ENCODE assay signal across 19 mouse cellular contexts in the genomic region with DNA sequence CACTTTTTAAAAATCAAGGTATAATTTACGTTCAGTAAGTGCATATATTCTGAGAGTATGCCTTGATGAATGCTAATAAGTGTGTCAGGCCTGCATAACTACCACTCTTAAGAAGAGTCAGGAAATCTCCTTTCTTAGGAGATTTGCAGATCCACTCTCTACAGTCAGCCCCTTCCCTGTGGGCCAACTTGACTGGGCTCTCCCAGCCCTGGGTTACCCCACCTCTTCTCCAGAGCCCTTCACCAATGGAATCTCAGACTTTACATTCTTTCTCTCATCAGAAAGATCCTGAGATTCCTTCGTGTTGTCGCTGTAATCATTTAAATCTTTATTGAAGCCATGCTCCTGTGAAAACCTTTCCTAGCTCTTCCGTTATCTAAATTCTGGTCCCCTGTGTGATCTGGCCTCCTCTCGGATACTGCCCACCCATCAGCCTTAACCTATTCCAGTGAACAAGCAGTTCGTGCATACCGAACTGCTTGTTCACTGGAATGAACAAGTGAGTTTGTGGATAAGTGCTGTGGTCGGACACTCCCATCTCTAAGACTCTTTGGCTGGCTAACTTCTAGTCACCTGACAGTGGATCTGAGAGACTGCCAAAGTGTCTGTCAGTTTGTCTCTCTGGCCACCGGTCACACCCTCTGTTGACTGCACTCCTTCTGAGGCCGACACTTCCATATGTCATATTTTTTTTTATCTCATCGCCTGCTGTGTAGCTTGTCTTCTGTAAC. TPM values are rescaled to one million over a fixed set of nuclear protein-coding genes. Genes with fewer than 3 reads are reported as not detected.
DNase-seq lines count a peak whose midpoint lies in the region; ATAC-seq and TF ChIP-seq lines count a peak whose summit lies in the region.
"Had no signal": no experiment of that assay in that cellular context is flagged by ENCODE, and none has a peak within 500 bp of the region (broad histone marks: within the 10 kb centered on the region; RNA-seq: fewer than 3 reads in every experiment).

No protein-coding gene starts in this region.

- ATAC-seq in lung, postnatal 0 days, result peak; percentile 76
- peak; percentile 61 for ATAC-seq in heart, embryonic 15.5 days (replicated peaks; ENCODE audit: insufficient number of reproducible peaks, insufficient read depth, low FRiP score, low read depth)
- ATAC-seq: forebrain, embryonic 13.5 days; midbrain, embryonic 13.5 days had no signal

- no peak for TF ChIP-seq CTCF in lung, postnatal 0 days (IDR thresholded peaks at IDR 0.05)

- H3K9ac ChIP-seq in lung, postnatal 0 days (replicated peaks; ENCODE audit: low read depth), result no peak overlapping the region
- no peak overlapping the region for H3K9ac ChIP-seq in heart, embryonic 15.5 days
- H3K9ac ChIP-seq: forebrain, embryonic 13.5 days; hindbrain, embryonic 13.5 days; liver, embryonic 13.5 days; midbrain, embryonic 13.5 days; neural tube, embryonic 15.5 days had no signal

- DNase-seq in heart, adult 18-20 months, result peak; percentile 51 to 60
- DNase-seq in heart, postnatal 36 days, result no peak
- DNase-seq in lung, postnatal 0 days (ENCODE audit: low spot score), result peak; percentile 68
- no peak for DNase-seq in lung, postnatal 10 days
- no peak for DNase-seq in kidney, adult 9 months
- no peak for DNase-seq in urinary bladder, adult 2 months (ENCODE audit: low spot score)
- no peak for DNase-seq in right cerebral cortex, postnatal 4 days
- DNase-seq: B cell, adult 2 months; cerebellum, postnatal 10 days; liver, embryonic 13.5 days; thymus, postnatal 36 days had no signal

- TF ChIP-seq EP300 in lung, postnatal 0 days (IDR thresholded peaks at IDR 0.05), result peak; percentile 78

- WGBS in lung, postnatal 0 days, result 48% methylated on average over 11 of the region's 11 CpGs
- WGBS in heart, embryonic 15.5 days, result 42% methylated on average over 11 of the region's 11 CpGs

- no peaks in the 10 kb centered on the region for H3K9me3 ChIP-seq in lung, postnatal 0 days (ENCODE audit: low read length)
- H3K9me3 ChIP-seq in heart, embryonic 15.5 days (replicated peaks), result no peaks in the 10 kb centered on the region
- H3K9me3 ChIP-seq: forebrain, embryonic 13.5 days; hindbrain, embryonic 13.5 days; liver, embryonic 13.5 days; midbrain, embryonic 13.5 days; neural tube, embryonic 15.5 days had no signal

- H3K27me3 ChIP-seq in lung, postnatal 0 days (replicated peaks; ENCODE audit: insufficient read depth, low read length), result no peaks in the 10 kb centered on the region
- no peaks in the 10 kb centered on the region for H3K27me3 ChIP-seq in heart, embryonic 15.5 days

- H3K27ac ChIP-seq in lung, postnatal 0 days (ENCODE audit: low read length), result peak overlapping the region; percentile 58
- H3K27ac ChIP-seq in heart, embryonic 15.5 days, result peak overlapping the region; percentile 55
- H3K27ac ChIP-seq: forebrain, embryonic 13.5 days; hindbrain, embryonic 13.5 days; kidney, postnatal 0 days; layer of hippocampus, adult 2 months; liver, embryonic 13.5 days; macrophage; midbrain, embryonic 13.5 days; neural tube, embryonic 15.5 days had no signal

- H3K4me3 ChIP-seq in lung, postnatal 0 days (ENCODE audit: low read depth, low read length), result no peak overlapping the region
- no peak overlapping the region for H3K4me3 ChIP-seq in heart, embryonic 15.5 days
- H3K4me3 ChIP-seq: forebrain, embryonic 13.5 days; hindbrain, embryonic 13.5 days; layer of hippocampus, adult 2 months; liver, embryonic 13.5 days; midbrain, embryonic 13.5 days; neural tube, embryonic 15.5 days had no signal

- intact Hi-C loops in heart, postnatal 36 days (cut with DNase I), result no loop called here

- H3K36me3 ChIP-seq in lung, postnatal 0 days (ENCODE audit: insufficient read depth, low read length), result no peaks in the 10 kb centered on the region
- no peaks in the 10 kb centered on the region for H3K36me3 ChIP-seq in heart, embryonic 15.5 days
- H3K36me3 ChIP-seq: hindbrain, embryonic 13.5 days; liver, embryonic 13.5 days; midbrain, embryonic 13.5 days; neural tube, embryonic 15.5 days had no signal

- H3K4me1 ChIP-seq in lung, postnatal 0 days (ENCODE audit: insufficient read depth, low read depth, low read length), result no peaks in the 10 kb centered on the region
- H3K4me1 ChIP-seq in heart, embryonic 15.5 days (replicated peaks), result peaks cover 17% of the 10 kb centered on the region
- H3K4me1 ChIP-seq: forebrain, embryonic 13.5 days; hindbrain, embryonic 13.5 days; liver, embryonic 13.5 days; midbrain, embryonic 13.5 days had no signal

- H3K4me2 ChIP-seq in lung, postnatal 0 days (replicated peaks; ENCODE audit: low read depth, low read length), result no peak overlapping the region
- no peak overlapping the region for H3K4me2 ChIP-seq in heart, embryonic 15.5 days
- H3K4me2 ChIP-seq: forebrain, embryonic 13.5 days; hindbrain, embryonic 13.5 days; liver, embryonic 13.5 days; midbrain, embryonic 13.5 days; neural tube, embryonic 15.5 days had no signal

RNA-seq across cellular contexts. Expression of gene Ephb3, which starts 51.2 kb away (rescaled TPM):
- 1 to 10 TPM; 6.8 to 8.3 TPM for total RNA-seq in heart, adult 18-20 months (2021)
- total RNA-seq in heart, postnatal 36 days (2021), result 1 to 10 TPM; 5.7 to 7.5 TPM
- 16.3 and 19.5 TPM in 2 replicates for polyA plus RNA-seq in lung, postnatal 0 days (2015; fragmentation: Nextera tagmentation; extraction: Ambion mirVana)
- polyA plus RNA-seq in heart, embryonic 15.5 days (2015; fragmentation: Nextera tagmentation; extraction: Ambion mirVana), result 12.1 and 15.3 TPM in 2 replicates
- 21.2 and 21.9 TPM in 2 replicates for polyA plus RNA-seq in urinary bladder, adult 2 months (2012; rRNA removed)

Comparison
In these comparisons a context has a peak if more than half of its experiments do, and no peak if none do; other contexts are left out.
1. DNase-seq: peak in heart, adult 18-20 months (2 of 2) and lung, postnatal 0 days (single experiment); none in heart, postnatal 36 days (0 of 2), lung, postnatal 10 days (single experiment), kidney, adult 9 months (single experiment), urinary bladder, adult 2 months (single experiment) and right cerebral cortex, postnatal 4 days (single experiment).